Mouse (Mus musculus) neural tube, embryonic 14.5 days (tissue): ENCODE results near the gene Akap2. TPM values are rescaled to one million over a fixed set of nuclear protein-coding genes. Genes with fewer than 3 reads are reported as not detected.

Experiments used
- ATAC-seq: fragments of 200-750 bp; cut with Nextera tagmentation; 2 replicates; pipeline ENCODE4 v1.8.0; 2017; ENCODE audit warnings: low read depth, mild to moderate bottlenecking, moderate TSS enrichment, moderate library complexity
- H3K27ac ChIP-seq: fragments of 300-500 bp; sonication (generic); 2 replicates; pipeline ENCODE4 v1.5.1; 2014; ENCODE audit warnings: low read depth, mild to moderate bottlenecking, control low read depth, low read length, moderate library complexity, mixed read lengths
- H3K27me3 ChIP-seq: fragments of 300-500 bp; sonication (generic); 2 replicates; pipeline ENCODE4 v1.6.1; 2014; ENCODE audit warnings: low read length; ENCODE audit not compliant: control insufficient read depth, insufficient read depth
- H3K36me3 ChIP-seq: fragments of 300-500 bp; sonication (generic); 2 replicates; pipeline ENCODE4 v1.6.1; 2014; ENCODE audit warnings: low read length, mixed read lengths; ENCODE audit not compliant: control insufficient read depth, insufficient read depth
- H3K4me1 ChIP-seq: fragments of 300-500 bp; sonication (generic); 2 replicates; pipeline ENCODE4 v1.6.1; 2014; ENCODE audit warnings: low read length; ENCODE audit not compliant: control insufficient read depth, insufficient read depth
- H3K4me2 ChIP-seq: fragments of 300-500 bp; sonication (generic); 2 replicates; pipeline ENCODE4 v1.6.1; 2014; ENCODE audit warnings: mild to moderate bottlenecking, low read depth, low read length, control low read depth
- H3K4me3 ChIP-seq: fragments of 300-500 bp; sonication (generic); 2 replicates; pipeline ENCODE4 v1.5.1; 2014; ENCODE audit warnings: low read depth, low read length, control low read depth, mixed read lengths
- H3K9ac ChIP-seq: fragments of 300-500 bp; sonication (generic); replicated peaks from 2 replicates; pipeline ENCODE4 v1.6.1; 2014; ENCODE audit warnings: low read depth, mild to moderate bottlenecking, control low read depth, low read length, mixed read lengths
- H3K9me3 ChIP-seq: fragments of 300-500 bp; sonication (generic); 2 replicates; pipeline ENCODE4 v1.6.1; 2016; ENCODE audit warnings: low read length; ENCODE audit not compliant: control insufficient read depth
- WGBS: fragments of 180-500 bp; shearing (Covaris S2); extraction: QIAGEN DNeasy Blood & Tissue Kit; methylation state at CpG from one replicate; pipeline ENCODE4 v1.1.7; 2014; 5-methylcytosine and 5-hydroxymethylcytosine counted together
- polyA plus RNA-seq: library from polyadenylated mRNA; unstranded; fragments of >200 nt; fragmentation: Nextera tagmentation; extraction: Ambion mirVana; gene quantifications from 2 replicates; pipeline ENCODE4 v1.2.1, GENCODE M21; 2014

Gene Akap2
- polyA plus RNA-seq, 1 experiment from 2014 or later = 8.6 TPM

DNA sequence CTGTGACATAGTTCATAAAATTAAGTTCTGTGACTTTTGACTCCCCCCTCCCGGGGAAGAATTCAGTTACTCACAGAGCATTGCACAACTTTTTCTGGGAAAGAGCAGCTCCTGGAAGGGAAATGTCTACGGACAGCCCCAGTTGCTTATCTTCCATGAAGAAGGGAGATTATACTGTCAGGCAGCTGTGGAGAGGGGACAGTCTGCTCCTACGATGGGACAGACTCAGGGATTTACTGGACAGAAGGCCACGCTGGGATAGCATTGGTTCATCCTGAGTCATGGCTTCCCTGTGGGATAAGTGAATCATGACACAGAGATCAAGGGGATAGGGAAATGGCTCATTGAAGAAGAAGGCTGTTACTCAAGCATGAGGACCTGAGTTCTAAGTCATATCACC lies 121.9 kb downstream of the Akap2 start:
- Histone ChIP-seq H3K9me3 (no peaks in the 10 kb centered on the region), H3K4me3 (no peak overlapping the region), H3K4me2 (no peak overlapping the region), H3K27me3 (no peaks in the 10 kb centered on the region), H3K4me1 (0 out of 2 replicates have a peak, but pooled peaks cover 3% of the 10 kb centered on the region), H3K9ac (no peak overlapping the region), H3K36me3 (no peaks in the 10 kb centered on the region), H3K27ac (no peak overlapping the region)
- ATAC-seq = no peak
- WGBS = 76% methylated on average over 4 of the region's 4 CpGs

DNA sequence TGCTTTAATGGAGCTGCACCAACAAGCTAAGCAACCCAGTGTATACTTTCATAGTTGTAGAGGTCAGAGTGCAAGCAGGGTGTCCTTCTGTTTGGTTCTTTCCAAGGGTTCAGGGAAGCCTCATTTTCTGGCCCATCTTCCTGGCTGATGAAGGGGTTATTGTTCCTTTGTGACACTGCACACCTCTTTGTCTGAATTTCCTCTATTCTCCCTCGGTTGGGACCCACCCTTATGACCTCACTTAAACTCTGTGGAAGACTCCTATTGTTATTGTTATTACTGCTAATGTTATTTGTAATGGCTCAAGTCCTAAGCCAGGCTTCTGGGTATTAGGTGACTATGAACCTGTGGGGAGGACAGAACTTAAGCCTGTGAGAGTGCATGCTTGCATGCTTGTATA lies 124.5 kb downstream of the Akap2 start:
- no peak for ATAC-seq
- Histone ChIP-seq H3K4me3 (no peak overlapping the region), H3K9ac (no peak overlapping the region), H3K4me1 (0 out of 2 replicates have a peak, but pooled peaks cover 5% of the 10 kb centered on the region), H3K27me3 (no peaks in the 10 kb centered on the region), H3K27ac (no peak overlapping the region), H3K36me3 (no peaks in the 10 kb centered on the region), H3K9me3 (no peaks in the 10 kb centered on the region), H3K4me2 (no peak overlapping the region)
- 0% methylated on average over 1 of the region's 1 CpGs for WGBS

DNA sequence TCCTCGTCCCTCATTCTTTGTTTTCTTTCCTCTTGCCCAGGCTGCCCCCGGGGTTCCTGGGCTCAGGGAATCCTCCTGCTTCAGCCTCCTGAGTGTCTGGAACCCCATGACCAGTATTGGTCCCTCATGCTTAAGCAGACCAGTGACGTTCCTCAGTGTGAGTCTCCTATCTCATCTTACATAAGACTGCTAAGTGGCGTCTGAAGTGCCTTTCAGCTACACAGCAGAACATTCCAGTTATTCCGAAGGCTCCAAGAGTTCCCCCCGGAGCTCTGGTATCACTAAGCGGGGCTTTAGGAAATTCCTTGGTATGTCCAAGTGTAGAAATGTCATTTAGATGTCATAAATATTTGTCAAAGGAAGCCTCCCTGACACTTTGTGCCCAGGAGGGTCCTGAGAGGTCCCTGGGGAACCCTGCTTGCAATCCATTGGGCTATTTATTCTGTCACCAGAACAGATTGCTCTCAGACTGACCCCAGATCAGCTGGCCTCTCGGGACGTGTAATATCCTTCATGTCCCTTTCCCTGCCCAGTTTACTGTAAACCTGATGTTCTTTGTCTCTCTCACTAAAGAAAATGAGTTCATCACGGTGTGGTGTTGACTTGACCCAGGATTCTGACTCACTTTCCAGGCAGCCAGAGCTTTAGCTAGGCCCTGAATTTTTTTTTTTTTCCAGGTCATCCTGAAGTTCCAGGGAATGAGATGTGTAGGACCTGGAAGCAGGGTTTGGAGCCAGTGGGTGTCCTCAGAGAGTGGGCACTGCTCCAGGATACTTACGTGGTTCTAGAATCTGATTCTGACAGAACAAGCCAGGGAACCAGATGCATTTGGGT lies 125.2 kb downstream of the Akap2 start:
- Histone ChIP-seq H3K27ac (no peak overlapping the region), H3K36me3 (no peaks in the 10 kb centered on the region), H3K27me3 (no peaks in the 10 kb centered on the region), H3K4me2 (no peak overlapping the region), H3K4me1 (0 out of 2 replicates have a peak, but pooled peaks cover 5% of the 10 kb centered on the region), H3K4me3 (no peak overlapping the region), H3K9ac (no peak overlapping the region), H3K9me3 (no peaks in the 10 kb centered on the region)
- 68% methylated on average over 11 of the region's 11 CpGs for whole genome bisulfite sequencing
- no peak for ATAC-seq

DNA sequence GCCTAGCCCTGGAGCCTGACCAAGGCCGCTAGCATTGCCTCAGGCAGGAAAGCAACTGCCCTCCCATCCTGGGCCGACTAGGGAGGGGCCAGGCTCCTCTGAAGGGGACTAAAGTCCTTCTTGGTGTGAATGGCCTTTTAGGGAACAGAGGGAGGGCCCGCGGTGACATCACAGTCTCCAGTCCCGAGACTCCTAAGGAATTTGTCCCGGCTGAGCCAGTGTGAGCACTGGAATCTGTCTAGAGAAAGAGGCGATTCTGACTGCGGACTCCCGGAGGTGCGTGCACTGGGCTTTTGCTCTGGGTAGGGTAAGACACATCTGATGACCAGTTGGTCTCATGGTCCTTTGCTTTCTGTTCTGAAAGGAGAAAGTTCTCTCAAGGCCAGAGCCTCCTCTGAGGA lies 127.6 kb downstream of the Akap2 start:
- peak overlapping the region; percentile 79 for H3K27ac ChIP-seq
- H3K4me2 ChIP-seq = peak overlapping the region; percentile 31; the same call in 1 of the 2 replicates
- peak overlapping the region; percentile 19; the same call in 1 of the 2 replicates for H3K4me3 ChIP-seq
- under 1% methylated on average over 10 of the region's 10 CpGs for WGBS
- H3K36me3 ChIP-seq = no peaks in the 10 kb centered on the region
- H3K4me1 ChIP-seq = 0 out of 2 replicates have a peak, but pooled peaks cover 5% of the 10 kb centered on the region
- no peaks in the 10 kb centered on the region for H3K9me3 ChIP-seq
- H3K27me3 ChIP-seq = no peaks in the 10 kb centered on the region
- ATAC-seq = peak; percentile 83
- peak overlapping the region; percentile 32; the same call in 1 of the 2 replicates for H3K9ac ChIP-seq

DNA sequence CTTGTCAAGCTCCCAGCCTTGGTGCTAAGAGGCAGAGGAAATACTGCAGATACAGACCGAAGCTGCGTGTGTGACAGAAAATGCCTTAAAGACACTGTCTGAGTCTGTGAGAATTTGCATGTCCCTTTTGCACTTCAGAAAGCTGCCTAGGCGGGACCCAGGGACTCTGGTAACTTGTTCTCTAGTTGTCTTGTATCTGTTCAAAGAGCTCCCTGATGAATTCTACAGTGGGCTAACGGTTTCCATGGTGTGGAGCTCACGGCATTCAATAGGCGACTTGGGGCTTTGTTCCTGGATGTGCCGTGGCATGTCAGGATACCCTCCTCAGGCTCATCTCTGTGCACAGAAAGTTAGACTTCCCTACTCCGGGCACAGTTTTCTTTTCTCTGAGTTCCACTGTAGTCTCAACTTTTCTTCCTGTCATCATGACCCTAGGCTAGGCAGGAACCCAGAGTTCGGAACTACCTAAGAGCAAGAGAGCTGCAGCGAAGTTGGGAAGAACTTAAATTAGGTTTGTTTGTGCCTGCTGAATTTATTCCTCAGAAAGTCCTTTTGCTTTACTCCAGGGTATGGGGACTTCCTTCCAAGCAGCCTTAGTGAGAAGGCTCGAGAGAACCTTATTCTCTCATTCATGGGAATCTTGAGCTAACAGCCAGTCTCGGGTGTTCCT lies 128.2 kb downstream of the Akap2 start:
- no peaks in the 10 kb centered on the region for H3K27me3 ChIP-seq
- 16% methylated on average over 12 of the region's 12 CpGs for WGBS
- H3K36me3 ChIP-seq = no peaks in the 10 kb centered on the region
- H3K9me3 ChIP-seq = no peaks in the 10 kb centered on the region
- peak; percentile 21 for ATAC-seq
- H3K4me1 ChIP-seq = 0 out of 2 replicates have a peak, but pooled peaks cover 5% of the 10 kb centered on the region
- H3K4me2 ChIP-seq = peak overlapping the region; percentile 31
- peak overlapping the region; percentile 19 for H3K4me3 ChIP-seq
- H3K27ac ChIP-seq = peak overlapping the region; percentile 79
- H3K9ac ChIP-seq = 0 out of 2 replicates have a peak overlapping the region, but pooled peaks have one; percentile 32

DNA sequence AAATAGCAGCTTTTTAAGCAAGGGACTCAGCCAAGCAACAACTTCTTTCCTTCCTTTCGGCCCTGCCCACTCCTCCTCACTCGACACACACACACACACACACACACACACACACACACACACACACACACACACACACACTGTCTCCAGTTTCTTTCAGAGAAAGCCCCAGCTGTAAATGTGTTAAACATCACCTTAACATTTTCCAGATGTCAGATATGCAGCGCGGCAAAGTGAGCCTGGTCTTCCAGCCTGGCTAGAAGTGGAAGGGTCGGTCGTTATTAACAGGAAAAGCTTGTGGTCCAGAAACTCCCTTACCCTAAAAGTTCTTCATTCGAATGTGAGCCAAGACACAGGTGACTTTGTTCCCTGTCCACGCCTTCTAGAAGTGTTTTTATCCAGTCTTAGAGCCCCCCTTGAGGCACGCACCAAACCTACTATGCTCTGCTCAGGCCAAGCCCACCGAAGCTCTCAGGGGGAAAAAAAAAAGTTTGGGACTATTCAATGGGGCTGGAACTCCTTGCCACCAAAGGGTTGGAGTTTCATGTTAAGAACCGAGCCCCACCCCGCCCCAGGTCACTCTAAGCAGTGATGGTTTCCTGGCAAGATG lies 129.0 kb downstream of the Akap2 start:
- no peaks in the 10 kb centered on the region for H3K9me3 ChIP-seq
- WGBS = 51% methylated on average over 12 of the region's 12 CpGs
- ATAC-seq = no peak
- H3K4me3 ChIP-seq = no peak overlapping the region
- H3K4me2 ChIP-seq = peak overlapping the region; percentile 31
- H3K9ac ChIP-seq = no peak overlapping the region
- 0 out of 2 replicates have a peak, but pooled peaks cover 5% of the 10 kb centered on the region for H3K4me1 ChIP-seq
- H3K27me3 ChIP-seq = no peaks in the 10 kb centered on the region
- H3K36me3 ChIP-seq = no peaks in the 10 kb centered on the region
- H3K27ac ChIP-seq = peak overlapping the region; percentile 30; the same call in 1 of the 2 replicates

DNA sequence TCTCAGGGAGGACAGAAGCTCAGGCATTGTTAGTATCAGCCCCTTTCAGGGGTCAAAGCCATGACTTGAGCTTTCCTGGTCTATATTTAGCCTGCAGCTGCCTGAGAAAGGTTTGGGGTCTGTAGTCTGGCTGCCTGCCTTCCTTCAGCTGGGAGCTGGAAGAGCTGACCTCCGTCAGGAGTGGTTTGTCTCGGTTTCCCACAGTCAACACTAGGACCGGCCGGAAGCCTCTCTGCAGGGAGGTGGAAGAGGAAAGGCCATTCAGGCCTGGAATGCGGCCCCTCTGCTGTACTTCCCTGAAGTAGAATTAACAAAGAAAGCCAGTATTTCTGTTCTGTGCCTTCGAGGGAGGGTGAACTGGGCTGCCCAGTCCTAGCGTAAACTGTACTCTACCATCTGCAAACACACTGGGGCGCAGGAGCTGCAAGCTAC lies 129.6 kb downstream of the Akap2 start:
- H3K4me1 ChIP-seq = 0 out of 2 replicates have a peak, but pooled peaks cover 5% of the 10 kb centered on the region
- no peak overlapping the region for H3K4me3 ChIP-seq

DNA sequence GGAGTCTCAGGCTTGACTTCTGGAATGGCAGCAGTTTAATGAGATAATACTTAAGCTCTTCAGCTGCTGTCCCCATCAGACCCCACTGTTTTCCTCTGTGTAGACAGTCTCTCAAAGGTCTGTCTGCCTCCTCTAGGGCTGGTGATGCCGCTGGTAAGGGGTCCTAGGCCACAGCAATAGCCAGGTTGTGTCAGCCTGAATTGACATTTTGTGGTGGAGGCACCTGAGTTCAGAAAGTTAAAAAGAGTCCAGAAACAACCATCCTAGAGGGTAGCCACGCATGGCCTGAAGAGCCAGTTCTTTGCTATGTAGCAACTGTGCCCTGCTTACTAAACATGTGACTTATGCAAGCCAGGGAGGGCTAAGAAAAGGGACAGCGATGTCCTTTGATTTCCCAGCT lies 130.2 kb downstream of the Akap2 start:
- H3K9me3 ChIP-seq = no peaks in the 10 kb centered on the region
- no peak for ATAC-seq
- no peak overlapping the region for H3K4me3 ChIP-seq
- H3K4me1 ChIP-seq = 0 out of 2 replicates have a peak, but pooled peaks cover 3% of the 10 kb centered on the region
- no peak overlapping the region for H3K9ac ChIP-seq
- H3K27ac ChIP-seq = peak overlapping the region; percentile 57; the same call in 1 of the 2 replicates
- no peaks in the 10 kb centered on the region for H3K36me3 ChIP-seq
- WGBS = 89% methylated on average over 3 of the region's 3 CpGs
- H3K4me2 ChIP-seq = peak overlapping the region; percentile 29; the same call in 1 of the 2 replicates
- H3K27me3 ChIP-seq = no peaks in the 10 kb centered on the region

More for the DNA sequence above, 129.6 kb downstream of the Akap2 start:
- Histone ChIP-seq H3K36me3 (no peaks in the 10 kb centered on the region), H3K9ac (no peak overlapping the region), H3K27me3 (no peaks in the 10 kb centered on the region), H3K27ac (peak overlapping the region; percentile 57), H3K4me2 (peak overlapping the region; percentile 31; the same call in 1 of the 2 replicates), H3K9me3 (no peaks in the 10 kb centered on the region)
- 18% methylated on average over 8 of the region's 8 CpGs for WGBS
- no peak; the same call in 1 of the 2 replicates for ATAC-seq
